ENCODE assay signal across 16 mouse cellular contexts in the genomic region with DNA sequence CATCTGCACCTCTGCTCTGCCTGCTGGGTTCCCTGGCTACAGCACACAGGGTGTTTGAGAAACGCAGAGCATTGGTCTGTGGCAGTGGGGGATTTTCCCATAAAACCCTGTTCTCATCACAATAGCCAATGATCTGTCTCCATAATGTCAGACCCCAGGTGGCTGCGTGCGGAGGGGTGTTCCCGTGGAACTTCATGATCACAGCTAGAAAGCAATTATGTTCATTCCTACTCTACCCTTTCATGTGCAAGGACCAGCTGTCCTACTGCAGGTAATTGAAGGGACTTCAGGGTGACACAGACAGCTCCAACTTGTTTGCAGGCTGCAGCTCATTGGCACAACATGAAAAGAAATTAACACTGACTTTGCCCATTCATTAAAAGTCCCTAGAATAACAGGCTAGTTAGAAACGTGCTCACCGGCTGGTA. TPM values are rescaled to one million over a fixed set of nuclear protein-coding genes. Genes with fewer than 3 reads are reported as not detected.
A peak's percentile ranks its signal among the peaks of the same experiment; 100 is the strongest.
DNase-seq lines count a peak whose midpoint lies in the region; ATAC-seq and TF ChIP-seq lines count a peak whose summit lies in the region.
"Had no signal": no experiment of that assay in that cellular context is flagged by ENCODE, and none has a peak within 500 bp of the region (broad histone marks: within the 10 kb centered on the region; RNA-seq: fewer than 3 reads in every experiment).

No protein-coding gene starts in this region.

- no peaks in the 10 kb centered on the region for H3K27me3 ChIP-seq in hindbrain, embryonic 12.5 days
- no peaks in the 10 kb centered on the region for H3K27me3 ChIP-seq in midbrain, embryonic 16.5 days (ENCODE audit: control insufficient read depth, insufficient read depth, low read depth, low read length)
- no peaks in the 10 kb centered on the region for H3K27me3 ChIP-seq in kidney, adult 2 months (replicated peaks; ENCODE audit: control insufficient read depth, insufficient read depth, low read length)

- 0 out of 2 replicates have a peak overlapping the region, but pooled peaks have one; percentile 30 for H3K27ac ChIP-seq in hindbrain, embryonic 12.5 days
- no peak overlapping the region for H3K27ac ChIP-seq in midbrain, embryonic 16.5 days (ENCODE audit: low read length)
- no peak overlapping the region for H3K27ac ChIP-seq in kidney, adult 2 months (ENCODE audit: insufficient read depth, low read depth, low read length)
- H3K27ac ChIP-seq: embryonic facial prominence, embryonic 10.5 days had no signal

- peak overlapping the region; percentile 16 for H3K4me2 ChIP-seq in hindbrain, embryonic 12.5 days (replicated peaks)
- peak overlapping the region; percentile 15; the same call in 1 of the 2 replicates for H3K4me2 ChIP-seq in midbrain, embryonic 16.5 days (ENCODE audit: low read length)

- no peaks in the 10 kb centered on the region for H3K9me3 ChIP-seq in hindbrain, embryonic 12.5 days (replicated peaks)
- no peaks in the 10 kb centered on the region for H3K9me3 ChIP-seq in midbrain, embryonic 16.5 days (replicated peaks; ENCODE audit: control insufficient read depth, low read length, poor library complexity, severe bottlenecking)
- H3K9me3 ChIP-seq: embryonic facial prominence, embryonic 10.5 days had no signal

- no peak for TF ChIP-seq CTCF in kidney, adult 2 months (conservative IDR thresholded peaks at IDR 0.05; ENCODE audit: insufficient read depth, insufficient read length, low read depth, low read length)

- ATAC-seq in hindbrain, embryonic 12.5 days (ENCODE audit: low FRiP score): no peak
- no peak for ATAC-seq in midbrain, embryonic 16.5 days
- no peak for ATAC-seq in granulocyte monocyte progenitor cell, adult 5-6 weeks (replicated peaks; ENCODE audit: poor library complexity, severe bottlenecking)

- peak; percentile 25 to 50 for DNase-seq in kidney, postnatal 4 days
- DNase-seq in kidney, postnatal 25 days: no peak
- DNase-seq in R1 (ENCODE audit: low read depth, low spot score): peak; percentile 72
- no peak for DNase-seq in kidney, adult 2 months
- no peak for DNase-seq in thymus, postnatal 10 days (ENCODE audit: low spot score in 2 of 2)
- DNase-seq: adrenal gland, postnatal 36 days; cerebellum, adult 11 months; kidney, adult 11 months; layer of hippocampus, postnatal 36 days; liver; thymus, postnatal 25 days had no signal

- H3K36me3 ChIP-seq in hindbrain, embryonic 12.5 days: no peaks in the 10 kb centered on the region
- no peaks in the 10 kb centered on the region for H3K36me3 ChIP-seq in midbrain, embryonic 16.5 days (ENCODE audit: control insufficient read depth, insufficient read depth, low read length)
- no peaks in the 10 kb centered on the region for H3K36me3 ChIP-seq in kidney, adult 2 months (ENCODE audit: control insufficient read depth, insufficient read depth, low read length)
- H3K36me3 ChIP-seq: embryonic facial prominence, embryonic 10.5 days had no signal

- no peak overlapping the region for H3K9ac ChIP-seq in hindbrain, embryonic 12.5 days
- H3K9ac ChIP-seq in midbrain, embryonic 16.5 days (ENCODE audit: low read depth, low read length): no peak overlapping the region

- peaks cover 8% of the 10 kb centered on the region; the same call in 1 of the 2 replicates for H3K4me1 ChIP-seq in hindbrain, embryonic 12.5 days
- H3K4me1 ChIP-seq in midbrain, embryonic 16.5 days (ENCODE audit: control insufficient read depth, insufficient read depth, low read length): peaks cover 8% of the 10 kb centered on the region
- H3K4me1 ChIP-seq in kidney, adult 2 months (ENCODE audit: control insufficient read depth, insufficient read depth, low read length): no peaks in the 10 kb centered on the region

- TF ChIP-seq POLR2A in kidney, adult 2 months (IDR thresholded peaks at IDR 0.05; ENCODE audit: low read depth, low read length): no peak

- no peak overlapping the region for H3K4me3 ChIP-seq in hindbrain, embryonic 12.5 days
- H3K4me3 ChIP-seq in midbrain, embryonic 16.5 days (ENCODE audit: low read depth, low read length): no peak overlapping the region
- no peak overlapping the region for H3K4me3 ChIP-seq in kidney, adult 2 months (ENCODE audit: insufficient read depth, low read depth, low read length)
- H3K4me3 ChIP-seq: embryonic facial prominence, embryonic 10.5 days had no signal

- 46% methylated on average over 6 of the region's 6 CpGs for WGBS in hindbrain, embryonic 12.5 days
- 23% methylated on average over 6 of the region's 6 CpGs for WGBS in midbrain, embryonic 16.5 days
- WGBS in kidney, adult 2 months: 23% methylated on average over 6 of the region's 6 CpGs

RNA-seq across cellular contexts. Expression of a gene that starts 3.6 kb away (rescaled TPM):
- 2.1 and 3.5 TPM in 2 replicates for polyA plus RNA-seq in hindbrain, embryonic 12.5 days (2016; fragmentation: Nextera tagmentation; extraction: Ambion mirVana)
- 1.2 and 1.5 TPM in 2 replicates for polyA plus RNA-seq in midbrain, embryonic 16.5 days (2015; fragmentation: Nextera tagmentation; extraction: Ambion mirVana)
- total RNA-seq in granulocyte monocyte progenitor cell, adult 5-6 weeks (2014; fragmentation: Nextera tagmentation): not detected in 2 replicates
- not detected in 2 replicates for total RNA-seq in granulocyte monocyte progenitor cell, adult 5-6 weeks (2017)
- 0.50 TPM in 1 of 2 replicates, not detected in the other for polyA plus RNA-seq in kidney, adult 2 months (2012; rRNA removed)
- total RNA-seq: gastrocnemius, postnatal 4 days; layer of hippocampus, postnatal 36 days had no signal

Comparison
In these comparisons a context has a peak if more than half of its experiments do, and no peak if none do; other contexts are left out.
1. DNase-seq: peak in kidney, postnatal 4 days (2 of 2) and R1 (single experiment); none in kidney, postnatal 25 days (0 of 2), kidney, adult 2 months (single experiment) and thymus, postnatal 10 days (0 of 2).